Mouse (Mus musculus): Measurements from ENCODE around the gene Cdc42. TPM values are rescaled to one million over a fixed set of nuclear protein-coding genes. Genes with fewer than 3 reads are reported as not detected.

The Cdc42 gene
- polyA plus RNA-seq (2012; rRNA removed) = 80.3 and 94.4 TPM in 2 replicates

- H3K4me3 ChIP-seq (ENCODE audit: control insufficient read depth, insufficient read depth, low read length) = peak within 1 kb of the TSS; percentile 99
- H3K27ac ChIP-seq (ENCODE audit: control insufficient read depth, insufficient read depth, low read length) = peak within 1 kb of the TSS; percentile 86
- no peaks in the 10 kb centered on the region for H3K36me3 ChIP-seq (ENCODE audit: control insufficient read depth, insufficient read depth, low read length)
- TF ChIP-seq CTCF (IDR thresholded peaks at IDR 0.05; ENCODE audit: borderline replicate concordance, control insufficient read depth, extremely low read depth, insufficient read depth, low read length, poor library complexity) (0 out of 2 replicates have a peak, but pooled peaks have one; percentile 56), POLR2A (IDR thresholded peaks at IDR 0.05; ENCODE audit: control insufficient read depth, extremely low read depth, insufficient read depth, low read length, poor library complexity) (peak; percentile 97)
- H3K4me1 ChIP-seq (replicated peaks; ENCODE audit: control insufficient read depth, insufficient read depth, low read length) = peaks cover 15% of the 10 kb centered on the region
- under 1% methylated on average over 44 of the region's 44 CpGs for WGBS
- DNase-seq = peak; percentile 99
- no peaks in the 10 kb centered on the region for H3K27me3 ChIP-seq (ENCODE audit: control insufficient read depth, insufficient read depth, low read length)
Measured at GRCm38 (mm10) chr4:137357517-137358254, at the start of gene Cdc42. Gene Cdc42 (minus strand): TSS chr4:137357720.

- Histone ChIP-seq H3K36me3 (ENCODE audit: control insufficient read depth, insufficient read depth, low read length) (no peaks in the 10 kb centered on the region), H3K27ac (ENCODE audit: control insufficient read depth, insufficient read depth, low read length) (no peak overlapping the region), H3K27me3 (ENCODE audit: control insufficient read depth, insufficient read depth, low read length) (no peaks in the 10 kb centered on the region), H3K4me1 (replicated peaks; ENCODE audit: control insufficient read depth, insufficient read depth, low read length) (no peaks in the 10 kb centered on the region), H3K4me3 (ENCODE audit: control insufficient read depth, insufficient read depth, low read length) (no peak overlapping the region)
- TF ChIP-seq POLR2A (IDR thresholded peaks at IDR 0.05; ENCODE audit: control insufficient read depth, extremely low read depth, insufficient read depth, low read length, poor library complexity) (no peak), CTCF (IDR thresholded peaks at IDR 0.05; ENCODE audit: borderline replicate concordance, control insufficient read depth, extremely low read depth, insufficient read depth, low read length, poor library complexity) (no peak)
- DNase-seq = no peak
- WGBS = 98% methylated on average over 3 of the region's 3 CpGs
Measured at GRCm38 (mm10) chr4:137405571-137405970, 48.1 kb upstream of the Cdc42 start.

DNA sequence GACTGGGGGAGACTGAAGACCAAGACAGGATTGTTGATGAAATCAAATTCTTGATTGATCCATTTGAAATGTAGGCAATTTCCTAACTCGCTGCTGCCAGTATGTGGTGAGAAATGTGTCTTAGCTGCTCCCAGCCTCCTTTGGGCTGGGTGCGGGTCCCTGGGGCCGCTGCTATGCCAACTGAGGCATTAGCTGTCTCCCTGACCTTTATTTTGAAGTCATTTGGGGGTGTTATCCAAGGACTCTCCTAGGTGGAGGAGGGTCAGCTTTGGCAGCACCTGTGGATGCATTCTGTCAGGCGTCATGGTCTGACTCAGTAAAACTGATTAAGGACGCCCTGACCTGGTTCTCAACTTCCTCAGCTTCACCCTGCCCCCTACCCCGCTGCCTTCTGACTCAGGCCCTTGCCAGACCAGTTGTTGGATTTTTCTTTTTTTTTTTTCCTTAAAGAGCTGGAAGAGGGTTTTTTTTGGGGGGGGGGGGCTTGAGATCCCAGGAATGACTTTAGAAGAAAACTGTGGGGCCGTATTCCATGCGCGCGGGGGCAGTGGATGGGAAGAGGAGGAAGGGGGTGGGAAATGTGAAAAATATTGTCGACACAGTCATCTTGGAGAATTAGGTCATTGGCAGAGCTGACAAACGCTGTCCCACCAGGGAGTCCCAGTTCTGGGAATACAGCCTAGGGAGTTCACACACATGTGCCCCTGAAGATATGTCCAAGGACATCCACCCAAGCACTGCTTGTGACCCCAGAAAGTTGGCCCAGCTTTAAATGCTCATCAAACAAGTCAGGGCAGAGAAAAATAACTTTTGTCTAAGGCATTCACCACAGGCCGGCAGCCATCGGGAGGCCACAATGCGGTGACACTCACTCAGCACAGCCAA, 39.4 kb upstream of the Cdc42 start:
- no peaks in the 10 kb centered on the region for H3K27me3 ChIP-seq (ENCODE audit: control insufficient read depth, insufficient read depth, low read length)
- no peaks in the 10 kb centered on the region for H3K4me1 ChIP-seq (replicated peaks; ENCODE audit: control insufficient read depth, insufficient read depth, low read length)
- H3K27ac ChIP-seq (ENCODE audit: control insufficient read depth, insufficient read depth, low read length) = no peak overlapping the region
- TF ChIP-seq CTCF (IDR thresholded peaks at IDR 0.05; ENCODE audit: borderline replicate concordance, control insufficient read depth, extremely low read depth, insufficient read depth, low read length, poor library complexity) = no peak
- TF ChIP-seq POLR2A (IDR thresholded peaks at IDR 0.05; ENCODE audit: control insufficient read depth, extremely low read depth, insufficient read depth, low read length, poor library complexity) = no peak
- H3K36me3 ChIP-seq (ENCODE audit: control insufficient read depth, insufficient read depth, low read length) = no peaks in the 10 kb centered on the region
- WGBS = 90% methylated on average over 15 of the region's 15 CpGs
- H3K4me3 ChIP-seq (ENCODE audit: control insufficient read depth, insufficient read depth, low read length) = no peak overlapping the region
- no peak for DNase-seq

DNA sequence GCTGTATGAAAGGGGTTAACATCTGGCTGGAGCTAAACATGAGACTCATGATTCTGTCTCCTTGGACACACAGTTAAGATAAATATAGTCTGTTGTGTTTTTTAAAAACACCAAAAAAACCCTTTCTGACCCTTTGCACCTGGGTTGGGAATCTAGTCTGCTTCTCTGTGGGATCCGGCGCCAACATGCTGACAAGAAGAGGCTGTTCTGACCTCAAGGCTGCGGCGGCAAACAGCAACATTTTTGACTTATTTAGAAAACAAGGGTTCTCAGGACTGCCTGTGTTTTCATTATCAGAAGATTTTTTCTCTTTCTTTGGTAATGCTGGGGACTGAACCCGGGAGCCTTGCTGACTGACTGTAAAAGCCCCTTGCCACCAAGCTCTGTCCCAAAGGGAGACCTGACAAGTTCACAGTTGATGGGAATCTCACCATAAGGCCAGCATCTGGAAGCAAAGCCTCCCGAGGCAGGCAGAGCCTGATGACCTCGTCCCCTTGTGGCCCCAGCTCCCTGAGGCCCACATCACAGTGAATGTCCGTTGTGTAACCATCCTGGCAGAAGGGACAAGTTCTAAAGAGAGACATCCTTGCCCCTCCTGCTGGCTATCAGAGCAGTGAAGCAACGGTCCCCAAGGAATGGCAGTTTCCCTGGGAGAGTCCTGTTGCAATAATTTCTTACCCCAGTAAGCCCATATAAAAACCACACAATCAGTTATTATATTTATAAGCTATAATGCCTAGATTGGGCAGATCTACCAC, 36.0 kb upstream of the Cdc42 start:
- peaks cover 2% of the 10 kb centered on the region; the same call in 1 of the 2 replicates for H3K4me1 ChIP-seq (replicated peaks; ENCODE audit: control insufficient read depth, insufficient read depth, low read length)
- H3K27ac ChIP-seq (ENCODE audit: control insufficient read depth, insufficient read depth, low read length) = no peak overlapping the region
- H3K4me3 ChIP-seq (ENCODE audit: control insufficient read depth, insufficient read depth, low read length) = no peak overlapping the region
- WGBS = 86% methylated on average over 9 of the region's 9 CpGs
- H3K36me3 ChIP-seq (ENCODE audit: control insufficient read depth, insufficient read depth, low read length) = no peaks in the 10 kb centered on the region
- TF ChIP-seq CTCF (IDR thresholded peaks at IDR 0.05; ENCODE audit: borderline replicate concordance, control insufficient read depth, extremely low read depth, insufficient read depth, low read length, poor library complexity) = no peak
- no peak for TF ChIP-seq POLR2A (IDR thresholded peaks at IDR 0.05; ENCODE audit: control insufficient read depth, extremely low read depth, insufficient read depth, low read length, poor library complexity)
- no peaks in the 10 kb centered on the region for H3K27me3 ChIP-seq (ENCODE audit: control insufficient read depth, insufficient read depth, low read length)
- DNase-seq = no peak

DNA sequence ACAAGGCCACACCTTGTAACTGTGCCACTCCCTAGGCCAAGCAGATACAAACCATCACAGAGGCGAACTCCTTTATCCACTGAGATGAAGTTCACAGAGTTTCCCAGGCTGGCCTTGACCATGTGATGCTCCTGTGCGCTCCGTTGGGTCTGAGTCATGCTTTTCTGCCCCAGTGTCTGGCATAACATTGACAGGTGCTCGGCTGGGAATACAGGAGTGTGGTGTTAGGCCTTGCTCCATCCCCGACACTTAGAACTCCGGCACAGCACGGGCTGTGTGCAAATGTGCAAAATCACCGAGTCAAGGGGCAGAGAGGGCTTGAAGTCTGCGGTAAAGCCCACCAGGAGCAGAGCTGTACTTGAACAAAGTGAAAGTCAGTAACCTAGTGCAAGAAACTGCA, 35.4 kb upstream of the Cdc42 start:
- TF ChIP-seq POLR2A (IDR thresholded peaks at IDR 0.05; ENCODE audit: control insufficient read depth, extremely low read depth, insufficient read depth, low read length, poor library complexity) (no peak), CTCF (IDR thresholded peaks at IDR 0.05; ENCODE audit: borderline replicate concordance, control insufficient read depth, extremely low read depth, insufficient read depth, low read length, poor library complexity) (no peak)
- H3K27me3 ChIP-seq (ENCODE audit: control insufficient read depth, insufficient read depth, low read length) = no peaks in the 10 kb centered on the region
- H3K4me3 ChIP-seq (ENCODE audit: control insufficient read depth, insufficient read depth, low read length) = no peak overlapping the region
- no peak for DNase-seq
- no peak overlapping the region for H3K27ac ChIP-seq (ENCODE audit: control insufficient read depth, insufficient read depth, low read length)
- H3K4me1 ChIP-seq (replicated peaks; ENCODE audit: control insufficient read depth, insufficient read depth, low read length) = peaks cover 2% of the 10 kb centered on the region; the same call in 1 of the 2 replicates
- WGBS = 93% methylated on average over 9 of the region's 9 CpGs
- no peaks in the 10 kb centered on the region for H3K36me3 ChIP-seq (ENCODE audit: control insufficient read depth, insufficient read depth, low read length)

GRCm38 (mm10) chr4:137391287-137391686, 33.8 kb upstream of the Cdc42 start:
- H3K27ac ChIP-seq (ENCODE audit: control insufficient read depth, insufficient read depth, low read length) = no peak overlapping the region
- WGBS = 93% methylated on average over 3 of the region's 3 CpGs
- no peak for DNase-seq
- no peak overlapping the region for H3K4me3 ChIP-seq (ENCODE audit: control insufficient read depth, insufficient read depth, low read length)
- TF ChIP-seq CTCF (IDR thresholded peaks at IDR 0.05; ENCODE audit: borderline replicate concordance, control insufficient read depth, extremely low read depth, insufficient read depth, low read length, poor library complexity) (no peak), POLR2A (IDR thresholded peaks at IDR 0.05; ENCODE audit: control insufficient read depth, extremely low read depth, insufficient read depth, low read length, poor library complexity) (no peak)
- no peaks in the 10 kb centered on the region for H3K36me3 ChIP-seq (ENCODE audit: control insufficient read depth, insufficient read depth, low read length)
- no peaks in the 10 kb centered on the region for H3K27me3 ChIP-seq (ENCODE audit: control insufficient read depth, insufficient read depth, low read length)
- peaks cover 4% of the 10 kb centered on the region for H3K4me1 ChIP-seq (replicated peaks; ENCODE audit: control insufficient read depth, insufficient read depth, low read length)

All from thymus, adult 2 months (tissue).